Mouse (Mus musculus) MEL (cell line): ENCODE results near the gene Adamtsl5. TPM values are rescaled to one million over a fixed set of nuclear protein-coding genes. Genes with fewer than 3 reads are reported as not detected.

Source experiments
- DNase-seq: peaks from one replicate; pipeline ENCODE4 v3.0.0; 2011; ENCODE audit warnings: low read depth, low spot score
- H3K27ac ChIP-seq: 2 replicates; pipeline ENCODE4 v1.5.1; 2012; ENCODE audit warnings: low read depth, mild to moderate bottlenecking, control low read depth, low read length, moderate library complexity; ENCODE audit not compliant: control insufficient read depth
- H3K27me3 ChIP-seq, 2 experiments: fragments of 150-350 bp in 1 of 2; sonication (generic) in 1 of 2; 2 replicates each; pipeline ENCODE4 v1.6.1; 2012; ENCODE audit warnings: low read length in 2 of 2, mild to moderate bottlenecking in 2 of 2, improper control_type of control experiment in 1 of 2, moderate library complexity in 1 of 2; ENCODE audit not compliant: insufficient read depth in 2 of 2, control insufficient read depth in 1 of 2
- H3K36me3 ChIP-seq, 2 experiments: 2 replicates each; pipeline ENCODE4 v1.6.1; 2012 to 2014; ENCODE audit warnings: low read length in 2 of 2, improper control_type of control experiment in 1 of 2, inconsistent platforms in 1 of 2, mild to moderate bottlenecking in 1 of 2; ENCODE audit not compliant: insufficient read depth in 2 of 2, control insufficient read depth in 1 of 2
- H3K4me1 ChIP-seq, 2 experiments: fragments of 150-350 bp in 1 of 2; sonication (generic) in 1 of 2; 2 replicates each; pipeline ENCODE4 v1.6.1; 2012; ENCODE audit warnings: low read length in 2 of 2, improper control_type of control experiment in 1 of 2, mild to moderate bottlenecking in 1 of 2; ENCODE audit not compliant: insufficient read depth in 2 of 2, control insufficient read depth in 1 of 2
- H3K4me3 ChIP-seq, 2 experiments: fragments of 150-350 bp in 1 of 2; sonication (generic) in 1 of 2; 2 replicates each; pipeline ENCODE4 v1.5.1; 2012; ENCODE audit warnings: low read depth in 2 of 2, low read length in 2 of 2, mild to moderate bottlenecking in 2 of 2, moderate library complexity in 2 of 2, control low read depth in 1 of 2, improper control_type of control experiment in 1 of 2; ENCODE audit not compliant: control insufficient read depth in 1 of 2, insufficient read depth in 1 of 2
- H3K79me2 ChIP-seq: 2 replicates; pipeline ENCODE4 v1.6.1; 2012; ENCODE audit warnings: mild to moderate bottlenecking, low read length, moderate library complexity; ENCODE audit not compliant: control insufficient read depth, poor library complexity, insufficient read depth
- H3K9ac ChIP-seq: 2 replicates; pipeline ENCODE4 v1.6.1; 2012; ENCODE audit warnings: low read depth, mild to moderate bottlenecking, control low read depth, low read length, moderate library complexity; ENCODE audit not compliant: control insufficient read depth, poor library complexity, severe bottlenecking
- H3K9me3 ChIP-seq: fragments of 150-350 bp; sonication (generic); replicated peaks from 2 replicates; pipeline ENCODE4 v1.6.1; 2012; ENCODE audit warnings: mild to moderate bottlenecking, low read length, improper control_type of control experiment, moderate library complexity; ENCODE audit not compliant: insufficient read depth
- BHLHE40 ChIP-seq: IDR thresholded peaks from 2 replicates; pipeline ENCODE4 v1.6.1; 2012; ENCODE audit warnings: low read depth, mild to moderate bottlenecking, inconsistent platforms, low read length, improper control_type of control experiment, borderline replicate concordance
- CHD2 ChIP-seq: IDR thresholded peaks from 2 replicates; pipeline ENCODE4 v1.6.1; 2011; ENCODE audit warnings: low read length, improper control_type of control experiment
- CTCF ChIP-seq, 3 experiments: IDR thresholded peaks in 2 of 3; conservative IDR thresholded peaks in 1 of 3; 2 replicates each; pipeline ENCODE4 v1.5.1; 2011 to 2012; ENCODE audit warnings: low read length in 3 of 3, low read depth in 2 of 3, mild to moderate bottlenecking in 2 of 3, improper control_type of control experiment in 1 of 3, inconsistent platforms in 1 of 3, mixed read lengths in 1 of 3, moderate library complexity in 1 of 3; ENCODE audit not compliant: control insufficient read depth in 1 of 3, insufficient read depth in 1 of 3, poor library complexity in 1 of 3, severe bottlenecking in 1 of 3
- E2F4 ChIP-seq: IDR thresholded peaks from 2 replicates; pipeline ENCODE4 v1.6.1; 2011; ENCODE audit warnings: low read depth, low read length, improper control_type of control experiment, borderline replicate concordance
- GATA1 ChIP-seq: IDR thresholded peaks from 2 replicates; pipeline ENCODE4 v1.6.1; 2011; ENCODE audit warnings: low read depth, low read length, improper control_type of control experiment
- KAT2A ChIP-seq: conservative IDR thresholded peaks from 2 replicates; pipeline ENCODE4 v1.6.1; 2012; ENCODE audit warnings: low read depth, low read length, improper control_type of control experiment, inconsistent platforms
- MEF2A ChIP-seq: IDR thresholded peaks from 2 replicates; pipeline ENCODE4 v1.6.1; 2014; ENCODE audit warnings: low read depth, mild to moderate bottlenecking, inconsistent platforms, low read length, improper control_type of control experiment; ENCODE audit not compliant: poor library complexity, insufficient replicate concordance, severe bottlenecking; ENCODE audit errors: extremely low read depth
- MYC ChIP-seq: IDR thresholded peaks from 2 replicates; pipeline ENCODE4 v1.6.1; 2011; ENCODE audit warnings: low read depth, mild to moderate bottlenecking, low read length, improper control_type of control experiment, moderate library complexity
- RAD21 ChIP-seq: IDR thresholded peaks from 2 replicates; pipeline ENCODE4 v1.6.1; 2011; ENCODE audit warnings: mild to moderate bottlenecking, low read depth, low read length, improper control_type of control experiment
- RCOR1 ChIP-seq: IDR thresholded peaks from 2 replicates; pipeline ENCODE4 v1.6.1; 2012; ENCODE audit warnings: low read depth, mild to moderate bottlenecking, inconsistent platforms, low read length, improper control_type of control experiment
- SMC3 ChIP-seq: IDR thresholded peaks from 2 replicates; pipeline ENCODE4 v1.6.1; 2011; ENCODE audit warnings: low read depth, low read length, improper control_type of control experiment
- TBP ChIP-seq: IDR thresholded peaks from 2 replicates; pipeline ENCODE4 v1.8.0; 2011; ENCODE audit warnings: low read depth, low read length, improper control_type of control experiment
- TCF12 ChIP-seq: IDR thresholded peaks from 2 replicates; pipeline ENCODE4 v1.6.1; 2014; ENCODE audit warnings: low read depth, mild to moderate bottlenecking, inconsistent platforms, low read length, improper control_type of control experiment, moderate library complexity
- UBTF ChIP-seq: IDR thresholded peaks from 2 replicates; pipeline ENCODE4 v1.6.1; 2012; ENCODE audit warnings: low read depth, mild to moderate bottlenecking, inconsistent platforms, low read length, improper control_type of control experiment, moderate library complexity, borderline replicate concordance; ENCODE audit not compliant: insufficient read depth
- USF1 ChIP-seq: IDR thresholded peaks from 2 replicates; pipeline ENCODE4 v1.6.1; 2014; ENCODE audit warnings: low read depth, mild to moderate bottlenecking, inconsistent platforms, low read length, improper control_type of control experiment, moderate library complexity
- ZC3H11A ChIP-seq: IDR thresholded peaks from 2 replicates; pipeline ENCODE4 v1.6.1; 2012; ENCODE audit warnings: low read depth, mild to moderate bottlenecking, inconsistent platforms, low read length, improper control_type of control experiment
- ZNF384 ChIP-seq: IDR thresholded peaks from 2 replicates; pipeline ENCODE4 v1.6.1; 2012; ENCODE audit warnings: low read depth, mild to moderate bottlenecking, inconsistent platforms, low read length, improper control_type of control experiment
- polyA plus RNA-seq, 2 experiments: library from polyadenylated mRNA; stranded (reverse) in 1 of 2; unstranded in 1 of 2; fragments of >175 nt in 1 of 2; fragments of >200 nt in 1 of 2; gene quantifications; 2 replicates each; pipeline versions ENCODE4 v1.2.1 to v1.2.4; 2012; ENCODE audit warnings: low replicate concordance in 2 of 2, low read depth in 1 of 2; ENCODE audit not compliant: insufficient read length in 2 of 2, insufficient read depth in 1 of 2, missing spikeins in 1 of 2
- total RNA-seq: library from RNA; depleted of rRNA; stranded (reverse); fragments of 300-350 nt; gene quantifications from 2 replicates; pipeline ENCODE4 v1.2.3, GENCODE M21; 2012

Gene Adamtsl5
- total and polyA plus RNA-seq, 3 experiments, result 3.9 to 16.5 TPM; not detected in 1

- DNase-seq, result no peak
- peaks cover 0 to 15% of the 10 kb centered on the region in 2 experiments; a peak in 2 of 4 replicates for H3K36me3 ChIP-seq
- H3K9me3 ChIP-seq, result no peaks in the 10 kb centered on the region
- H3K79me2 ChIP-seq, result peaks cover 17% of the 10 kb centered on the region
- no peaks in the 10 kb centered on the region for H3K27me3 ChIP-seq
- no peak for TF ChIP-seq TBP
- TF ChIP-seq CTCF (IDR thresholded peaks at IDR 0.05 in 2 of 3, conservative IDR thresholded peaks at IDR 0.05 in 1 of 3; ENCODE audit: control insufficient read depth in 1 of 3, insufficient read depth in 1 of 3, low read depth in 2 of 3, low read length in 3 of 3, poor library complexity in 1 of 3, severe bottlenecking in 1 of 3), result peak; percentile 25 to 35 (median 29); a peak in 4 of 6 replicates
- no peak for TF ChIP-seq KAT2A
- H3K9ac ChIP-seq, result no peak overlapping the region
- no peak overlapping the region for H3K27ac ChIP-seq
- no peak overlapping the region for H3K4me3 ChIP-seq
- H3K4me1 ChIP-seq, result peaks cover 1 to 31% of the 10 kb centered on the region in 2 experiments; a peak in 3 of 4 replicates
Measured at GRCm38 (mm10) chr10:80383431-80383830, 35.2 kb upstream of the Adamtsl5 start.

DNA sequence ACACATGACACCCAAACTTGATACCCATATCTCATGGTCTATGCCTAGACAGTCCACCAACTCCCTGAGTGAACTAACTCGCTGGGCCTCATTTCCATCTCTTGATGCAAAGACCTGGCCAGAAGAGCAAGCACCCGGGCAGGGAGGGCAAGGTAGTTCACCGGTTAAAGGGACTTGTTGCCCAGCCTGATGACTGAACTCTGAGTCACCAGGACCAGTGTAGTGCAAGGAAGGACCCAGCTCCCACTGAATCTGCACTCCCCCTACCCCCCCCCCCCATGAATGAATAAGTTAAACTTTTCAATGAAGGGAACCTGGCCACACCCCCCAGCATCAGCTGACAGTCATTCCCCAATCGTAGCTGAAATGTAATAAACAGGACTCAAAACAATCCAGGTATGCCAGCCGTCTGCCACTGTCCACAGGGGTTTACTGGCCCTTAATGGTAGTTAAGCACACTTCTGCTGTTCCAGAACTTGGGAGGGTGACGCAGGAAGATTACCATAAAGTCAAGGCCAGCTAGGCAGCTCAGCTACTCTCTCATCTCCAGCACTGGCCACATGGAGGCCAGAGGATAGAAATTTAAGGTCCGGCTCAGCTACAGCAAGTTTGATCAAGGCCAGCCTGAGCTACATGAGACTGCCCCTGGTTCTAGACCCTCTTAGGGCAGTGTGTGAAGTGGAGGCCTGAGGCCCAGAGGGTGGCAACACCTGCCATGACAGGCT, 34.6 kb upstream of the Adamtsl5 start:
- Histone ChIP-seq H3K27ac (no peak overlapping the region), H3K9ac (no peak overlapping the region), H3K4me1 (peaks cover 1 to 26% of the 10 kb centered on the region in 2 experiments; a peak in 3 of 4 replicates), H3K9me3 (no peaks in the 10 kb centered on the region), H3K36me3 (peaks cover 0 to 15% of the 10 kb centered on the region in 2 experiments; a peak in 2 of 4 replicates), H3K79me2 (peaks cover 17% of the 10 kb centered on the region), H3K4me3 (no peak overlapping the region), H3K27me3 (no peaks in the 10 kb centered on the region)
- no peak for DNase-seq
- TF ChIP-seq USF1 (no peak), RAD21 (no peak), BHLHE40 (no peak), UBTF (no peak), E2F4 (no peak), ZC3H11A (no peak), MEF2A (no peak), RCOR1 (no peak), KAT2A (no peak), GATA1 (no peak), CHD2 (no peak), MYC (no peak), SMC3 (no peak), TCF12 (no peak), ZNF384 (no peak), CTCF (IDR thresholded peaks at IDR 0.05 in 2 of 3, conservative IDR thresholded peaks at IDR 0.05 in 1 of 3; ENCODE audit: control insufficient read depth in 1 of 3, insufficient read depth in 1 of 3, low read depth in 2 of 3, low read length in 3 of 3, poor library complexity in 1 of 3, severe bottlenecking in 1 of 3) (no peak)
